Mouse (Mus musculus) induced T-regulatory cell, adult 2 months (primary cell): ENCODE data around the gene Ocrl.

Source experiments
- DNase-seq: peaks from one replicate; pipeline ENCODE4 v3.0.0-alpha.2; 2012; ENCODE audit warnings: low read depth

The Ocrl gene

DNA sequence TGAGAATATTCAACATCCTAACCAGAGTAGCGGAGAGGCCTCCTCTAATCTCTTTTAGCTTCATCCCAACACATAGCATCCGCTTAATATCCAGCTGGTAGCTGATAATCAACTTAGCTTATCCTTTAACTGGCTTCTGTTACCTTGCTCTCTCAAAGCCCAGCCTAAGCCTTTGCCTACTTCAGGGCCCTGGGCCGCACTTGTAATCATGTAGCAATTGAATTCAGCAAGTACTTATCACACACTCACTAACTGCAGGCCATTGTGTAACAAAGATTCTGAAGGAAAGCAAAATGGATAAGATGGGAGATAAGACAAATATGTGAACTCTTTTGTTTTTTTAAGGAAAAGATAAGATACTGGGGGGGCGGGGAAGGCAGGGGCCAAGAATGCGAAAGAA is 64.9 kb downstream of the Ocrl start:
- DNase-seq, result no peak

DNA sequence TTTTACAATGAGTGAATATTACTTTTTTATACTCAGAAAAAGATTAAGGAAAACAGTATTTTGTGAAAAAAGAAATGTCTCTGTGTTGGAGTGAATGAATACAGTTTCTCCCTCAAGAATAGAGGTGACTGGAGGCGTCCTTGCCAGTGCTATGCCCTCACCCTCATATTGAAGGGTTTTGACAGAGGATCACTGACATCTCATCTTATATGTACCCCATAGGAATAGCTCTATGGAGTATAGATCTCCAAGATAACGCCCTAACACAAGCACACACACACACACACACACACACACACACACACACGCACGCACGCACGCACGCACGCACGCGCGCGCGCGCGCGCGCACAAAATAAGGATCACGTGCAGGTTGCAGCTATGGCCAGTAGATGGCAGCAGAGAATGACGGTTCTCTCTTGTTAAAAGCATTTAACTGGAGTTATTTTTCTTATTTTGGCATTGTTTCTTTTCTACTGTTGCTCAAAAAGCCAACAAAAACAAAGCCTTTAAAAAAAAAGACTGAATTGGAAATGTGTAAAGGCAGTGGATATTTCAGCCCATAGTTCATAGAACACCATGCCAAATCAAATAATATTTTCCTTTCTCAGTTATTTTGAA is 72.9 kb downstream of the Ocrl start:
- DNase-seq, result peak; percentile 71

DNA sequence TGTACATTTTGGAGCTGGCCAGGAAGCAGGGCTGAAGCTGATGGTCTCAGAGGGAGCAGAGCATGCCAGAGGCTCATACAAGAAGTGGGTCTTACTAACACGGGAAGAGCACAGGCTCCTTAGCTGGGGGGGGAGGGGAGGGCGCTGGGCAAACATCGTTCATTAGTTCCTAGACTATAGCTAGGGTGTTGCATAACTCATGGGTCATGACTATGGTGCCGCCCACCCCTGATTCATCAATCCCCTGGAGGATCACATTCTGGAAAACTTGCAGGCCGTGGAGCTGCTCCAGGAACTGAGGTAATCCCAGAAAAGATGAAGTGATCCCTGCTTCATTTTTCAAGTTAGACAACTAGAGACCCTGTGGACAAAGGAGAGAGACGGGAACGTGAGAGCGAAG is 75.8 kb downstream of the Ocrl start:
- no peak for DNase-seq

DNA sequence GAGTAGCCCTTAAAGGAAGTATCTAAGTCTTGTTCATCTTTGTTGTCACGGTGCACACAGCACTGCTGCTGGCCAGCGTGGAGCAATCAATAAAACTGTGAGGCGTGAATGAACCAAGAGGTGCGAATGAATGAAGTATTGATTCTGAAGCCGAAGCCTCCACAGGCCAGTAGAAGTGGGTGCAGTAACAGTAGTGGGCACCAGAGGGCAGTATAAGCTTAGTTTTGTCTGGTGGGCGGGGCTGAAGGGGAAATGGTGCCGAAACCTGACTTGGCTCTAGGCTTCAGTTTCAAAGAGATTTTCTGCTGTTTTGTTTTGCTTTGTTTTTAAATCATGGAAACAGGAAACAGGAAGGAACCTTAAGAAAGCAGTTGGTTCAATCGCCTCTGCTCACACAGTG is 80.4 kb downstream of the Ocrl start:
- DNase-seq, result peak; percentile 86

DNA sequence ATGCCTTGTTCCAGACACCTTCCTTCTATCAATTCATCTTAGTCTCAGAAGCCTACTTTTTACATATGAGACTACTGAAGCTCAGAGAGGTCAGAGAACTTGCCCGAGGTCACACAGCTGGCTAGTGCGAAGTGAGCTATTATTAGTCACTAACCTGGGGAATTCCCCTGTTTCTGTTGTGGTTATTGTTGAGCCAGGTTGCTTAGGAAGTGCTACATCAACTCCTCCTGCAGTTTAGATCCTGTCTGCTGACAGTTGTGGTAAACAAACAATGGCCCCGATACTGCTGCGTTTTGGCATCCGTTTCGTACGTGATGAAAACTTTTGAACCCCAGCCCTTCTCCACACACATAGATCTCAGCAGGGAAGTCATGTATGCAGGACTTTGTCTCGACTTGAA is 86.2 kb downstream of the Ocrl start:
- peak; percentile 54 for DNase-seq

DNA sequence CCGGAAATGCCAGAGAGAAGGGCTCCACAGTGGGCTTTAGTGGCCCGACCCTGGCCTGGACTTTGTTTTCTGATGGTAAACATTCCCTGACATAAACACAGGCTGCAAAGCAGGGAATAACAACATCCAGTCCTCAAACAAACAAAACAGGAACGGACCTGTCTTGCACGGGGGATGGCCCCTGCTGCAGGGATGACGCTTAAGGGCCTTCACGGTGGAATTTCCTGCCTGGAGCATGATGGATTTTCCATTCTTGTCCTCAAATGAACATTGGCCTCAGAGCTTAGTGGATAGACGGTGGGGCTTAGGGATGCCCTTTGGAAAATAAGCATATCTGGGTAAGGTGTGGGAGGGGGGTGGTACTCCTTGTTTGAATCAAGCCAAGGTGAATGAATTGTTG is 89.0 kb downstream of the Ocrl start:
- no peak for DNase-seq

DNA sequence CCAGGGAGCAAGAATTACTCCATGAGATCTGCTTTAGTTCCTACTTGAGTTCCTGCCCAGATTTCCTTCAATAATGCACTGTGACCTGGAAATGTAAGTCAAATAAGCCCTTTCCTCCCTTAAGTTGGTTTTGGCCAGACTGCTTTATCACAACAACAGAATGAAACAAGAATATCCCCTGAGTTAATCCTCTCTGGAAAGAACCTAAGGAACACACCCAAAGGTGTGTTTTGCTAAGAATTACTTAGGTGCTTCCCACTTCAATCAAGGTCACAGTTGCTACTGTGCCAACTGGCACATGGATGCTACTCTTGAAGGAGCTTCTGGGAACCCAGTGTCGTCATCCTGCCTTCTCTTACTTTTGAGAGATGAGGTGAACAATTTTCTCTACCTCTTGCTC is 92.6 kb downstream of the Ocrl start:
- DNase-seq, result no peak

DNA sequence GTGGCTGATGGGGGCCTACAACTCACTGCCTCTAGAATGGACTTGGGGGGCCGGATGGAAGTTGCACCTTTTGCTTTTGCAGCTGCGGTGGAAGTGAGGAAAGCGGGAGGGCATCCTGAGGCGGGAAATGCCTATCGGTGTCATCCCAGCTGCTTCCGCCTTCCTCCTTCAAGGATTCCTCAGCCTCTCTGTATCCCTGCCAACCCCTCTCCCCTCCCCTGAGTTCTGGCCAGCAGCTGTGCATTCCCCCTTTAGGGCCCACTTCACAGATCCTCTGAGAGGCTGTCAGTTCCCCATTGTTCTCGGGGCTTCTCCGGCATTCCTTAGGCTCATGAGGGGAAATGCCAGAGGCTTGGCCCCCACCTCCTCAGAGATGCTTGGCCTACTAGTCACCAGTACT is 93.9 kb downstream of the Ocrl start:
- DNase-seq, result no peak

DNA sequence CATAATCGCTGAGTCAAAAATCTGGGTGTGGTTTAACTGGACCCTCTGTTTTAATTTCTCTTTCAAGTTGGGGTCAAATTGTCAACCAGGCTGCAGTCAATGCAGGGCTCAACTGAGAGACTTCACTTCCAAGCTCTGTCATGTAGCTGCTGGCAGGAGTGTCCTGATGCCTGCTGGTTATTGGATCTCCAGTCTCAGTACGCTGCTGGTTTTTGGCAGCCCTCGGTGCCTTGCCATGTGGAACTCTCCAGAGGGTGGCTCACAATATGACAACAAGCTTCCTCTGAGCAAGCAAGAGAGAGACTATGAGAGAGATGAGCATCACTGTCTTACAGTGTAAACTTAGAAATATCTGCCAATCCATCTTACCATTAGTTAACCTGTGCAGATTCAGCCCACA is 99.5 kb downstream of the Ocrl start:
- DNase-seq, result no peak
